Mouse (Mus musculus) liver, embryonic 14.5 days (tissue): ENCODE measurements around the gene Abcb1b.

Source experiments
- CTCF ChIP-seq: IDR thresholded peaks from 2 replicates; pipeline ENCODE4 v1.5.1; 2016; ENCODE audit warnings: antibody characterized with exemption, low read depth, control low read depth
- EP300 ChIP-seq: IDR thresholded peaks from 2 replicates; pipeline ENCODE4 v1.6.1; 2016; ENCODE audit warnings: antibody characterized with exemption, low read depth

- TF ChIP-seq EP300 (peak; percentile 97), CTCF (no peak)
Measured at GRCm38 (mm10) chr5:8894641-8895490, 96.9 kb downstream of the Abcb1b start.
